Mouse (Mus musculus): ENCODE results near the gene Zmynd15. TPM values are rescaled to one million over a fixed set of nuclear protein-coding genes. Genes with fewer than 3 reads are reported as not detected.

Zmynd15 gene
- total and polyA plus RNA-seq, 2 experiments: 0.74 to 4.4 TPM

DNA sequence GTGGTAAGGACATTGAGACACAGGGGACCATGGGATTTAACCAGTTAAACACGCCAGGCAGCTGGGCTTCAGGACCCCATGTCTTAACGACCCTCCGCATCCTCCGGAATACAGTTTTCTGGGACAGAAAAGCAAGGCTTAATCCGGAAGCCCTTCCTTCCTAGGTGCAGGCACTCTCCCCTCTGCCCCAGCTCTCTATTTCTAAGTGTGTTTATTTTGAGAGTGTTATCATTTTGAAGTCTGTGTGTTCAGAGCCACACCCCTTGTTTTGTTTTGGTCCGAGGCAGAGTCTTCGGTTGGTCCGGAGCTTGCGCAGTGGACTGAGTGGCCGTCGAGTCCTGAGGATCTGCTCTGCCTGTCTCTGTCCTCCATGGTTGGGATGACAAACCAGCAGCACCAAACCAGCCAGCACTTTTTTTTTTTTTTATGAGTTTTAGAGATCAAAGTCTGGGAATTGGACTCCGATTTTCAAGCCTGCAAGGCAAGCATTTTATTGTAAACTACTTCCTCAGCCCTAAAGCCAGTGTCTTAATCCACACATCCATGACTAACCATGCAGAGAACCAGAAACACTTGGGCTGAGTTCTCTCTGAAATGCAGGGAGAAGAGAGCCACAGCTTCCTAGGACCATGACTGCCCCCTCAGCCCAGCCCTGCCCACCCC, 15.8 kb downstream of the Zmynd15 start:
- TF ChIP-seq POLR2A (IDR thresholded peaks at IDR 0.05; ENCODE audit: extremely low read depth, insufficient read depth, low read length): no peak
- no peak for TF ChIP-seq CTCF (IDR thresholded peaks at IDR 0.05; ENCODE audit: low read depth, low read length)
- H3K4me3 ChIP-seq (ENCODE audit: insufficient read depth, low read depth, low read length): no peak overlapping the region
- H3K36me3 ChIP-seq (ENCODE audit: control insufficient read depth, insufficient read depth, low read length): no peaks in the 10 kb centered on the region
- H3K27me3 ChIP-seq (ENCODE audit: control insufficient read depth, insufficient read depth, low read length): no peaks in the 10 kb centered on the region
- H3K4me1 ChIP-seq (ENCODE audit: control insufficient read depth, insufficient read depth, low read length): no peaks in the 10 kb centered on the region
- DNase-seq (ENCODE audit: extremely low read depth, low read depth, low spot score): no peak
- no peaks in the 10 kb centered on the region for H3K79me2 ChIP-seq (ENCODE audit: control insufficient read depth, insufficient read depth, low read length)
- 56% methylated on average over 12 of the region's 12 CpGs for WGBS
- no peak overlapping the region for H3K9ac ChIP-seq (ENCODE audit: low read depth, low read length)
- H3K27ac ChIP-seq (replicated peaks; ENCODE audit: insufficient read depth, low read depth, low read length): no peak overlapping the region

DNA sequence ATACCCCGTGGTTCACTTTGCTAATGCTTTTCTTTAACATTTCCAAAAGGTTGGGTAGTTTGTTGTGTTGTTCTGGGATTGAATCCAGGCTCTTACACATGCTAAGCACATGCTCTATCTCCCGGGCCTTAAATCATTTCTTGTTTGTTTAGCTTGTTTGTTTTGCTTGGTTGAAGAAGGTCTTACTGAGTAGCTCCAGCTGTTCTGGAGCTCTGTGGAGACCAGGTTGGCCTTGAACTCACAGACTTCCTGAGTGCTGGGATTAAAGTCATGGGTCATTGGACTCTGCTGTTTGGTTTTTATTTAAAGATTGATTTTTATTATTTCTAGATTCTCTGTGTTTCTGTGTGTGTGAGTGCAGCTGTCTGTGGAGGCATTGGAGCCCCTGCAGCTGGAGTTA, 26.3 kb downstream of the Zmynd15 start:
- TF ChIP-seq CTCF (IDR thresholded peaks at IDR 0.05; ENCODE audit: low read depth, low read length): no peak
- TF ChIP-seq POLR2A (IDR thresholded peaks at IDR 0.05; ENCODE audit: extremely low read depth, insufficient read depth, low read length): no peak
- no peak overlapping the region for H3K4me3 ChIP-seq (ENCODE audit: insufficient read depth, low read depth, low read length)
- no peak overlapping the region for H3K9ac ChIP-seq (ENCODE audit: low read depth, low read length)
- H3K27me3 ChIP-seq (ENCODE audit: control insufficient read depth, insufficient read depth, low read length): no peaks in the 10 kb centered on the region
- H3K4me1 ChIP-seq (ENCODE audit: control insufficient read depth, insufficient read depth, low read length): no peaks in the 10 kb centered on the region
- peak; percentile 21 for DNase-seq (ENCODE audit: extremely low read depth, low read depth, low spot score)
- 40% methylated on average over 2 of the region's 2 CpGs for WGBS
- no peak overlapping the region for H3K27ac ChIP-seq (replicated peaks; ENCODE audit: insufficient read depth, low read depth, low read length)
- H3K36me3 ChIP-seq (ENCODE audit: control insufficient read depth, insufficient read depth, low read length): no peaks in the 10 kb centered on the region
- H3K79me2 ChIP-seq (ENCODE audit: control insufficient read depth, insufficient read depth, low read length): no peaks in the 10 kb centered on the region

DNA sequence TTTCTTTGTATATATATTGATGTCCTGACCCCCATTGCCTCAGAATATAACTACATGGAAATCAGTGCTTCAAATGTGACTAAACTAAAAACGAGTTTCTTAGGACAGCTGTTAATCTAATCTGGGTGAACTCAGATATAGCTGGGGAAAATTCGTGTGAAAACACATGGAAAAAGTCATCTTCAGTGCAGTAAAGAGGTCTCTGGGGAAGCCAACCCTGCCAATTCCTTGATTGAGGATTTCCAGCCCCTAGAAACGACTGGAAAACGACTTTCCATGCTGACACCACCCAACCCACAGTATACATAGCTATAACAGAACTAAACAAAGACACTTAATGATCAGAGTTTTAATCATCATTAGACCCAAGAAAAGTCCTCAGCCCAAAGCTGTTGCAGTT, 28.6 kb downstream of the Zmynd15 start:
- Histone ChIP-seq H3K9ac (ENCODE audit: low read depth, low read length) (no peak overlapping the region), H3K27me3 (ENCODE audit: control insufficient read depth, insufficient read depth, low read length) (no peaks in the 10 kb centered on the region), H3K27ac (replicated peaks; ENCODE audit: insufficient read depth, low read depth, low read length) (no peak overlapping the region), H3K4me1 (ENCODE audit: control insufficient read depth, insufficient read depth, low read length) (no peaks in the 10 kb centered on the region), H3K79me2 (ENCODE audit: control insufficient read depth, insufficient read depth, low read length) (no peaks in the 10 kb centered on the region), H3K4me3 (ENCODE audit: insufficient read depth, low read depth, low read length) (no peak overlapping the region), H3K36me3 (ENCODE audit: control insufficient read depth, insufficient read depth, low read length) (no peaks in the 10 kb centered on the region)
- no peak for TF ChIP-seq CTCF (IDR thresholded peaks at IDR 0.05; ENCODE audit: low read depth, low read length)
- no peak for TF ChIP-seq POLR2A (IDR thresholded peaks at IDR 0.05; ENCODE audit: extremely low read depth, insufficient read depth, low read length)
- DNase-seq (ENCODE audit: extremely low read depth, low read depth, low spot score): no peak
- WGBS: 65% methylated on average over 4 of the region's 4 CpGs

DNA sequence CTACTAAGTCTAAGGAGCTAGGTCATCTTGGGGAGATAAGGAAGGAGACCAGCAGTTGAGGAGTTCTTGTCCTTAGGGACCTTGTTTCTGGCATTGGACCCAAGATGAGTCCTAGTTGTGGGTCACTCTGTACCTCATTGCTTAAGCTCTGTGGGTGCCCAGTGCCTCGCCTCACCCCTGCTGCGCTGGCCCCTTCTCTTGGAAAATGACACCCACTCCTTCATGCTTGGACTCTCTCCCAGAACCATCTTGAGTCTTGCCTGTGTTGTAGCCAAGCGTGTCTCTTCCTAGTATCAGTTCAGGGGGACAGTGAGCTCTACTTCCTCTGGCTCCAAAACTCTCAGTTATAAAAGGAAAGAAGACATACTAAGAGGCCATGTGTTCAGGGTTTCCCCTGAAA, 29.9 kb downstream of the Zmynd15 start:
- H3K9ac ChIP-seq (ENCODE audit: low read depth, low read length): no peak overlapping the region
- WGBS: 91% methylated on average over 3 of the region's 3 CpGs
- no peaks in the 10 kb centered on the region for H3K79me2 ChIP-seq (ENCODE audit: control insufficient read depth, insufficient read depth, low read length)
- no peaks in the 10 kb centered on the region for H3K4me1 ChIP-seq (ENCODE audit: control insufficient read depth, insufficient read depth, low read length)
- no peak for DNase-seq (ENCODE audit: extremely low read depth, low read depth, low spot score)
- H3K27ac ChIP-seq (replicated peaks; ENCODE audit: insufficient read depth, low read depth, low read length): no peak overlapping the region
- H3K36me3 ChIP-seq (ENCODE audit: control insufficient read depth, insufficient read depth, low read length): no peaks in the 10 kb centered on the region
- no peak for TF ChIP-seq POLR2A (IDR thresholded peaks at IDR 0.05; ENCODE audit: extremely low read depth, insufficient read depth, low read length)
- TF ChIP-seq CTCF (IDR thresholded peaks at IDR 0.05; ENCODE audit: low read depth, low read length): no peak
- H3K4me3 ChIP-seq (ENCODE audit: insufficient read depth, low read depth, low read length): no peak overlapping the region
- no peaks in the 10 kb centered on the region for H3K27me3 ChIP-seq (ENCODE audit: control insufficient read depth, insufficient read depth, low read length)

DNA sequence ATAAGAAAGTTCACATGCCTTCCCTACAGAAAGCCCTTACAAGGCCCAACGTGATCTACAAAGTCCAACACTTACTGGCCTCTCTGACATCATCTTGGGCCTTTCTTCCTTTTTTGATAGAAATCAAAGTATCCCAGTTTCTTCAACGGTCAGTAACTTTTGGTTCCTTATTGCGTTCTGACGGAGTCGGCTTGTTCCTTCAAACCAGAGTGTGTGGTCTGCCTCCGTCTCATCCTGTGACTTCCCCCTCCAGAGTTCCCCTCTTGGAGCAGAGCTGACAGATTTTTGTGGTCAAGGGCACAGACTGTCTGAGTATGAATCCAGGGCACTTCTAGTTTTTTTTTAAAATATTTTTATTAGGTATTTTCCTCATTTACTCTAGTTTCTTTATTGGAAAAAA, 30.5 kb downstream of the Zmynd15 start:
- no peaks in the 10 kb centered on the region for H3K36me3 ChIP-seq (ENCODE audit: control insufficient read depth, insufficient read depth, low read length)
- H3K79me2 ChIP-seq (ENCODE audit: control insufficient read depth, insufficient read depth, low read length): no peaks in the 10 kb centered on the region
- H3K27ac ChIP-seq (replicated peaks; ENCODE audit: insufficient read depth, low read depth, low read length): no peak overlapping the region
- DNase-seq (ENCODE audit: extremely low read depth, low read depth, low spot score): peak; percentile 54
- no peaks in the 10 kb centered on the region for H3K4me1 ChIP-seq (ENCODE audit: control insufficient read depth, insufficient read depth, low read length)
- no peak overlapping the region for H3K4me3 ChIP-seq (ENCODE audit: insufficient read depth, low read depth, low read length)
- TF ChIP-seq POLR2A (IDR thresholded peaks at IDR 0.05; ENCODE audit: extremely low read depth, insufficient read depth, low read length): no peak
- no peak for TF ChIP-seq CTCF (IDR thresholded peaks at IDR 0.05; ENCODE audit: low read depth, low read length)
- no peaks in the 10 kb centered on the region for H3K27me3 ChIP-seq (ENCODE audit: control insufficient read depth, insufficient read depth, low read length)
- no peak overlapping the region for H3K9ac ChIP-seq (ENCODE audit: low read depth, low read length)
- 78% methylated on average over 6 of the region's 6 CpGs for WGBS
